Mouse (Mus musculus) frontal cortex, adult (tissue): ENCODE measurements around the gene Unc5cl.

ENCODE experiments used
- ATAC-seq: cut with Nextera tagmentation; 2 replicates; pipeline ENCODE4 v1.9.2; 2017; ENCODE audit warnings: mild to moderate bottlenecking, moderate library complexity, mixed read lengths; ENCODE audit not compliant: low TSS enrichment

The Unc5cl gene

GRCm38 (mm10) chr17:48539326-48539725, 84.6 kb downstream of the Unc5cl start:
- no peak for ATAC-seq

- no peak for ATAC-seq
Observed at GRCm38 (mm10) chr17:48542733-48543132, 88.0 kb downstream of the Unc5cl start.

- ATAC-seq: peak; percentile 86
Observed at GRCm38 (mm10) chr17:48543301-48543765, 88.6 kb downstream of the Unc5cl start.

- no peak for ATAC-seq
Observed at GRCm38 (mm10) chr17:48544722-48545121, 90.0 kb downstream of the Unc5cl start.

- peak; percentile 86 for ATAC-seq
Observed at GRCm38 (mm10) chr17:48545223-48545943, 90.7 kb downstream of the Unc5cl start.

GRCm38 (mm10) chr17:48546036-48546435, 91.3 kb downstream of the Unc5cl start:
- ATAC-seq: no peak; the same call in 1 of the 2 replicates

GRCm38 (mm10) chr17:48547668-48548067, 93.0 kb downstream of the Unc5cl start:
- ATAC-seq: no peak

GRCm38 (mm10) chr17:48551788-48552531, 97.3 kb downstream of the Unc5cl start:
- peak; percentile 69 for ATAC-seq

GRCm38 (mm10) chr17:48552532-48552915, 97.8 kb downstream of the Unc5cl start:
- no peak for ATAC-seq

GRCm38 (mm10) chr17:48556223-48556962, 101.7 kb downstream of the Unc5cl start:
- ATAC-seq: no peak

- ATAC-seq: no peak
Observed at GRCm38 (mm10) chr17:48557823-48558715, 103.4 kb downstream of the Unc5cl start.

- peak; percentile 72 for ATAC-seq
Observed at GRCm38 (mm10) chr17:48564931-48565330, 110.2 kb downstream of the Unc5cl start.

- ATAC-seq: no peak
Observed at GRCm38 (mm10) chr17:48569656-48570055, 115.0 kb downstream of the Unc5cl start.

GRCm38 (mm10) chr17:48581153-48581552, 126.5 kb downstream of the Unc5cl start:
- ATAC-seq: no peak

GRCm38 (mm10) chr17:48582486-48582990, 127.8 kb downstream of the Unc5cl start:
- no peak for ATAC-seq

- ATAC-seq: no peak
Observed at GRCm38 (mm10) chr17:48583401-48583800, 128.7 kb downstream of the Unc5cl start.

GRCm38 (mm10) chr17:48585902-48586359, 131.2 kb downstream of the Unc5cl start:
- peak; percentile 89 for ATAC-seq

GRCm38 (mm10) chr17:48588674-48589073, 134.0 kb downstream of the Unc5cl start:
- no peak for ATAC-seq
